Mouse (Mus musculus) cerebellum, adult 11 months (tissue): Measurements from ENCODE around the gene Gm17651.

Experiments used
- DNase-seq: peaks from one replicate; pipeline ENCODE4 v3.0.0; 2022

Gm17651 gene

DNA sequence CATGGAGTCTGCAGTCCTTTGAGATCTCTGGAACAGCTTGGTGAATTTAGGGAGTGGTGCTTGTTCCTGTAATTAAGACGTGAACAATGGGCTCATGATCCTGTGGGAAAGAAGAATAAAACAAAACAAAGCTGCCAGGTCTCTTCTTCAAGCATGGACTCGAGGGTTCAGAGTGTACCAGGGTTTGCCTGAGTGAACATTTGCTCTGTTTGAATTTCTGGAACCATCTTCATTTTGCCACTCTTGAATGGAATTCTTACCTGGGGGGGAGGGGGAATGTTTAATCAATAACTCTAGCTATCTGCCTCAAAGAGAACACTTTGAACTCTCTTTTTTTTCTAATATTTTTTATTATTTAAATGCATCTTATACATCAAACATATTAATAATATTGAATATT, 49.9 kb downstream of the Gm17651 start:
- no peak for DNase-seq
